Mouse (Mus musculus): Measurements from ENCODE around the gene Pms2.

Gene Pms2

GRCm38 (mm10) chr5:143909417-143910400 is at the start of gene Pms2, which contains the start of gene Aimp2:
Pms2 (plus strand) TSS chr5:143909964.
Aimp2 (minus strand) TSS chr5:143909847.
- peak; percentile 98 for DNase-seq

- DNase-seq, result no peak
Measured at GRCm38 (mm10) chr5:143871547-143872169, 38.1 kb upstream of the Pms2 start.

- DNase-seq, result no peak
Measured at GRCm38 (mm10) chr5:143874571-143874970, 35.2 kb upstream of the Pms2 start.

- no peak for DNase-seq
Measured at GRCm38 (mm10) chr5:143885274-143885673, 24.5 kb upstream of the Pms2 start.

GRCm38 (mm10) chr5:143890741-143891140 is 19.0 kb upstream of the Pms2 start:
- DNase-seq, result no peak

- no peak for DNase-seq
Measured at GRCm38 (mm10) chr5:143892255-143892886, 17.4 kb upstream of the Pms2 start.

GRCm38 (mm10) chr5:143893396-143893795 is 16.4 kb upstream of the Pms2 start:
- no peak for DNase-seq

GRCm38 (mm10) chr5:143897635-143898330 is 12.0 kb upstream of the Pms2 start, which contains the start of gene Ankrd61:
Ankrd61 (minus strand) TSS chr5:143897685.
- DNase-seq, result no peak

- DNase-seq, result no peak
Measured at GRCm38 (mm10) chr5:143902111-143902510, 7.7 kb upstream of the Pms2 start.

GRCm38 (mm10) chr5:143903813-143904212 is 6.0 kb upstream of the Pms2 start:
- no peak for DNase-seq

GRCm38 (mm10) chr5:143906429-143906828 is 3.3 kb upstream of the Pms2 start:
- DNase-seq, result no peak

GRCm38 (mm10) chr5:143908926-143909325 is 838 bp upstream of the Pms2 start:
- DNase-seq, result no peak

GRCm38 (mm10) chr5:143916221-143916620 is 6.5 kb downstream of the Pms2 start:
- DNase-seq, result no peak

- no peak for DNase-seq
Measured at GRCm38 (mm10) chr5:143917418-143917817, 7.7 kb downstream of the Pms2 start.

- DNase-seq, result no peak
Measured at GRCm38 (mm10) chr5:143918120-143918519, 8.4 kb downstream of the Pms2 start.

GRCm38 (mm10) chr5:143924781-143925452 is 15.2 kb downstream of the Pms2 start:
- no peak for DNase-seq

- no peak for DNase-seq
Measured at GRCm38 (mm10) chr5:143927875-143928274, 18.1 kb downstream of the Pms2 start, which contains the start of gene Gm42421. Gm42421 (plus strand) TSS chr5:143928175.

GRCm38 (mm10) chr5:143929291-143929690 is 19.5 kb downstream of the Pms2 start:
- no peak for DNase-seq

- no peak for DNase-seq
Measured at GRCm38 (mm10) chr5:143930656-143931055, 20.9 kb downstream of the Pms2 start.

- DNase-seq, result no peak
Measured at GRCm38 (mm10) chr5:143931863-143932580, 22.3 kb downstream of the Pms2 start.

GRCm38 (mm10) chr5:143932831-143933230 is 23.1 kb downstream of the Pms2 start, which contains the start of gene Rsph10b:
Rsph10b (plus strand) TSS chr5:143933035.
- no peak for DNase-seq
